8 mouse cellular contexts compared by ENCODE assay signal in the genomic region with DNA sequence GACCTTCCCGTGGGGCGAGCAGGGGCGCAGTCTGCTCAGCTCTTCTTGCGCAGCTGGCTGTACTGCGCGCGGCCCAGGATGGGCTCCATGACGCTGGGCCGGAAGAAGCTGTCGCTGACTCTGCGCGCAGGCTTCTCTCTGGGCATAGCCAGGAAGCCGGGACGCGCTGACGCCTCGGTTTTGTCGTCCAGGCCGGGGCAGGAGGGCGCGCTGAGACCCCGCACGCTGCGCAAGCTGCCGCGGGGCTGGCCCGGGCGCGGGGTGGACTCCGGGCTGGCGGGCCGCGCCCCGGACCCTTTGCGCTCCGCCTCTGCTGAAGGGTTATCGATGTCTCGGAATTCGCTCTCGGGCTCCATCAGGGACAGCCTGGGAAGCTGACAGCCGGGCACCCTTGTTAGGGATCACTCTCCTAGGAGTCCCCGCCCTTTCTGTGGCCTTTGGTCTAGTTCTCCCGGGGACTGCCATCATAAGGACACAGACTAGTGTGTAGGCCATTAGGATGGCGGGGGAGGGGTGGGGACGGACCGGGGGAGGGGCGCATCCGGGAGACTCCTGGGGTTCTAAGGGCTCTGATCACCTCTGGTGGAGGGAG. TPM values are rescaled to one million over a fixed set of nuclear protein-coding genes. Genes with fewer than 3 reads are reported as not detected.
DNase-seq lines count a peak whose midpoint lies in the region; ATAC-seq and TF ChIP-seq lines count a peak whose summit lies in the region.

No protein-coding gene starts in this region.

- H3K4me3 ChIP-seq in kidney, embryonic 14.5 days (ENCODE audit: low read length), result peak overlapping the region; percentile 60
- H3K4me3 ChIP-seq in liver, postnatal 0 days (ENCODE audit: low read depth, low read length), result peak overlapping the region; percentile 54
- peak overlapping the region; percentile 57 for H3K4me3 ChIP-seq in neural tube, embryonic 12.5 days

- no peaks in the 10 kb centered on the region for H3K36me3 ChIP-seq in kidney, embryonic 14.5 days (ENCODE audit: control insufficient read depth, insufficient read depth, low read length)
- no peaks in the 10 kb centered on the region for H3K36me3 ChIP-seq in liver, postnatal 0 days (replicated peaks; ENCODE audit: insufficient read depth, low read length)
- H3K36me3 ChIP-seq in neural tube, embryonic 12.5 days, result no peaks in the 10 kb centered on the region

- under 1% methylated on average over 48 of the region's 48 CpGs for WGBS in kidney, embryonic 14.5 days
- 2% methylated on average over 48 of the region's 48 CpGs for WGBS in liver, postnatal 0 days (ENCODE audit: insufficient replicate concordance)
- WGBS in neural tube, embryonic 12.5 days, result under 1% methylated on average over 48 of the region's 48 CpGs

- no peak overlapping the region for H3K27ac ChIP-seq in kidney, embryonic 14.5 days (ENCODE audit: low read depth, low read length)
- H3K27ac ChIP-seq in liver, postnatal 0 days (ENCODE audit: low read depth), result peak overlapping the region; percentile 39; the same call in 1 of the 2 replicates
- no peak overlapping the region for H3K27ac ChIP-seq in neural tube, embryonic 12.5 days

- H3K4me2 ChIP-seq in kidney, embryonic 14.5 days (replicated peaks; ENCODE audit: low read depth, low read length), result peak overlapping the region; percentile 92
- H3K4me2 ChIP-seq in liver, postnatal 0 days (ENCODE audit: low read depth, low read length), result peak overlapping the region; percentile 75
- H3K4me2 ChIP-seq in neural tube, embryonic 12.5 days (replicated peaks), result peak overlapping the region; percentile 85

- H3K27me3 ChIP-seq in kidney, embryonic 14.5 days (ENCODE audit: control insufficient read depth, insufficient read depth, low read length), result peaks cover 16% of the 10 kb centered on the region
- peaks cover 18% of the 10 kb centered on the region for H3K27me3 ChIP-seq in liver, postnatal 0 days (ENCODE audit: insufficient read depth, low read length)
- peaks cover 32% of the 10 kb centered on the region for H3K27me3 ChIP-seq in neural tube, embryonic 12.5 days (replicated peaks)

- H3K9ac ChIP-seq in kidney, embryonic 14.5 days (ENCODE audit: low read depth, low read length), result peak overlapping the region; percentile 69
- peak overlapping the region; percentile 51; the same call in 1 of the 2 replicates for H3K9ac ChIP-seq in liver, postnatal 0 days (replicated peaks)
- H3K9ac ChIP-seq in neural tube, embryonic 12.5 days, result peak overlapping the region; percentile 69

- no peaks in the 10 kb centered on the region for H3K9me3 ChIP-seq in kidney, embryonic 14.5 days (ENCODE audit: control insufficient read depth, low read length)
- H3K9me3 ChIP-seq in liver, postnatal 0 days (ENCODE audit: low read length), result no peaks in the 10 kb centered on the region
- H3K9me3 ChIP-seq in neural tube, embryonic 12.5 days, result no peaks in the 10 kb centered on the region

- ATAC-seq in cerebellum, adult (ENCODE audit: insufficient number of reproducible peaks, low FRiP score, low TSS enrichment), result no peak
- ATAC-seq in kidney, embryonic 14.5 days (ENCODE audit: low FRiP score, low TSS enrichment), result peak; percentile 63
- peak; percentile 89 for ATAC-seq in liver, postnatal 0 days
- ATAC-seq in neural tube, embryonic 12.5 days (ENCODE audit: low FRiP score, low read depth), result peak; percentile 73

- TF ChIP-seq EP300 in liver, postnatal 0 days (IDR thresholded peaks at IDR 0.05; ENCODE audit: low read depth), result no peak

- no peaks in the 10 kb centered on the region for H3K4me1 ChIP-seq in kidney, embryonic 14.5 days (ENCODE audit: control insufficient read depth, insufficient read depth, low read length)
- H3K4me1 ChIP-seq in liver, postnatal 0 days (ENCODE audit: insufficient read depth), result no peaks in the 10 kb centered on the region
- peaks cover 5% of the 10 kb centered on the region for H3K4me1 ChIP-seq in neural tube, embryonic 12.5 days

- DNase-seq in cerebellum, postnatal 10 days, result peak; percentile 57 to 60
- DNase-seq in embryo, embryonic 10.5 days (ENCODE audit: low spot score), result peak; percentile 71
- peak; percentile 62 to 64 for DNase-seq in heart, adult 9 months (ENCODE audit: low spot score in 2 of 2)
- peak; percentile 53 for DNase-seq in liver, postnatal 0 days
- peak; percentile 85 for DNase-seq in thymus, postnatal 14 days

- no peak for TF ChIP-seq CTCF in liver, postnatal 0 days (IDR thresholded peaks at IDR 0.05; ENCODE audit: low read depth)

RNA-seq across cellular contexts. Expression of gene Kif7, which starts 6.0 kb away (rescaled TPM):
- 3.7 and 5.9 TPM in 2 replicates for polyA plus RNA-seq in kidney, embryonic 14.5 days (2014; fragmentation: Nextera tagmentation; extraction: Ambion mirVana)
- 0.15 and 0.19 TPM in 2 replicates for polyA plus RNA-seq in liver, postnatal 0 days (2015; fragmentation: Nextera tagmentation; extraction: Ambion mirVana)
- polyA plus RNA-seq in neural tube, embryonic 12.5 days (2016; fragmentation: Nextera tagmentation; extraction: Ambion mirVana), result 6.0 and 6.2 TPM in 2 replicates

RNA-seq across cellular contexts. Expression of gene Plin1, which starts 11.2 kb away (rescaled TPM):
- 0.07 TPM in 1 of 2 replicates, not detected in the other for polyA plus RNA-seq in kidney, embryonic 14.5 days (2014; fragmentation: Nextera tagmentation; extraction: Ambion mirVana)
- polyA plus RNA-seq in liver, postnatal 0 days (2015; fragmentation: Nextera tagmentation; extraction: Ambion mirVana), result not detected in 2 replicates
- not detected in 2 replicates for polyA plus RNA-seq in neural tube, embryonic 12.5 days (2016; fragmentation: Nextera tagmentation; extraction: Ambion mirVana)

RNA-seq across cellular contexts. Expression of gene Pex11a, which starts 21.4 kb away (rescaled TPM):
- 7.4 and 8.0 TPM in 2 replicates for polyA plus RNA-seq in kidney, embryonic 14.5 days (2014; fragmentation: Nextera tagmentation; extraction: Ambion mirVana)
- 13.5 and 16.1 TPM in 2 replicates for polyA plus RNA-seq in liver, postnatal 0 days (2015; fragmentation: Nextera tagmentation; extraction: Ambion mirVana)
- 9.8 and 11.5 TPM in 2 replicates for polyA plus RNA-seq in neural tube, embryonic 12.5 days (2016; fragmentation: Nextera tagmentation; extraction: Ambion mirVana)

RNA-seq across cellular contexts. Expression of gene Wdr93, which starts 21.5 kb away (rescaled TPM):
- polyA plus RNA-seq in kidney, embryonic 14.5 days (2014; fragmentation: Nextera tagmentation; extraction: Ambion mirVana), result 0.32 and 0.36 TPM in 2 replicates
- polyA plus RNA-seq in liver, postnatal 0 days (2015; fragmentation: Nextera tagmentation; extraction: Ambion mirVana), result 0.11 and 0.19 TPM in 2 replicates
- 0.17 and 0.38 TPM in 2 replicates for polyA plus RNA-seq in neural tube, embryonic 12.5 days (2016; fragmentation: Nextera tagmentation; extraction: Ambion mirVana)
